Comparison of ENCODE assay signal across 14 mouse cellular contexts in genomic region chr15:82277591-82277990, GRCm38 (mm10). TPM values are rescaled to one million over a fixed set of nuclear protein-coding genes. Genes with fewer than 3 reads are reported as not detected.
DNase-seq lines count a peak whose midpoint lies in the region; ATAC-seq lines count a peak whose summit lies in the region.
"Had no signal": no experiment of that assay in that cellular context is flagged by ENCODE, and none has a peak within 500 bp of the region (broad histone marks: within the 10 kb centered on the region; RNA-seq: fewer than 3 reads in every experiment).

No protein-coding gene starts in this region.

- peaks cover 9% of the 10 kb centered on the region; the same call in 1 of the 2 replicates for H3K27me3 ChIP-seq in midbrain, embryonic 11.5 days (ENCODE audit: control insufficient read depth, insufficient read depth, low read length)

- 78% methylated on average over 5 of the region's 5 CpGs for WGBS in midbrain, embryonic 11.5 days

- no peak overlapping the region for H3K4me3 ChIP-seq in midbrain, embryonic 11.5 days (ENCODE audit: low read depth, low read length)
- H3K4me3 ChIP-seq: erythroblast, embryonic 14.5 days; heart, embryonic 13.5 days; limb, embryonic 12.5 days had no signal

- ATAC-seq in midbrain, embryonic 11.5 days (ENCODE audit: low FRiP score) = no peak
- ATAC-seq in erythroid progenitor cell, adult 5-6 weeks (replicated peaks; ENCODE audit: low FRiP score, poor library complexity, severe bottlenecking) = no peak

- no peak overlapping the region for H3K27ac ChIP-seq in midbrain, embryonic 11.5 days (ENCODE audit: low read depth, low read length)
- H3K27ac ChIP-seq: heart, embryonic 13.5 days; limb, embryonic 12.5 days had no signal

- H3K4me2 ChIP-seq in midbrain, embryonic 11.5 days = peak overlapping the region; percentile 21
- H3K4me2 ChIP-seq: heart, embryonic 13.5 days; limb, embryonic 12.5 days; lung, embryonic 14.5 days had no signal

- no peaks in the 10 kb centered on the region for H3K9me3 ChIP-seq in midbrain, embryonic 11.5 days (ENCODE audit: control insufficient read depth, low read length)
- H3K9me3 ChIP-seq: heart, embryonic 13.5 days; limb, embryonic 12.5 days had no signal

- peaks cover 21% of the 10 kb centered on the region for H3K4me1 ChIP-seq in midbrain, embryonic 11.5 days (ENCODE audit: control insufficient read depth, insufficient read depth, low read length)

- peaks cover 12% of the 10 kb centered on the region for H3K36me3 ChIP-seq in midbrain, embryonic 11.5 days (ENCODE audit: control insufficient read depth, insufficient read depth, low read length)
- H3K36me3 ChIP-seq: heart, embryonic 13.5 days had no signal

- DNase-seq in brain, adult 2 months (ENCODE audit: low read depth, low spot score) = peak; percentile 96
- DNase-seq in cerebellum, adult 11-12 months = peak; percentile 94
- peak; percentile 39 to 52 for DNase-seq in frontal cortex, postnatal 25 days (ENCODE audit: low spot score in 2 of 2)
- no peak for DNase-seq in midbrain, embryonic 11.5 days (ENCODE audit: low spot score, missing footprints)
- DNase-seq in gastrocnemius, postnatal 25 days = no peak
- no peak for DNase-seq in thymus, adult 18-20 months
- no peak for DNase-seq in thymus, postnatal 10 days (ENCODE audit: low spot score in 2 of 2)
- DNase-seq: kidney, adult 8-10 months; lung, embryonic 14.5 days; thymus, postnatal 36 days had no signal

- no peak overlapping the region for H3K9ac ChIP-seq in midbrain, embryonic 11.5 days (ENCODE audit: low read length)
- H3K9ac ChIP-seq: heart, embryonic 13.5 days; limb, embryonic 12.5 days; lung, embryonic 14.5 days had no signal

RNA-seq across cellular contexts. Expression of gene Sept3, which starts 2.9 kb away (rescaled TPM):
- 163 and 169 TPM in 2 replicates for polyA plus RNA-seq in midbrain, embryonic 11.5 days (2014; fragmentation: Nextera tagmentation; extraction: Ambion mirVana)
- under 1 TPM; 0.54 to 1.00 TPM for total RNA-seq in gastrocnemius, postnatal 25 days (2021)
- not detected in 2 replicates for total RNA-seq in erythroid progenitor cell, adult 5-6 weeks (2015; ENCODE audit: low replicate concordance)
- total RNA-seq in erythroid progenitor cell, adult 5-6 weeks (2017; ENCODE audit: low replicate concordance) = not detected in 2 replicates
- polyA plus RNA-seq: erythroblast, embryonic 14.5 days had no signal

RNA-seq across cellular contexts. Expression of gene Wbp2nl, which starts 21.2 kb away (rescaled TPM):
- 0.11 TPM in 1 of 2 replicates, not detected in the other for polyA plus RNA-seq in midbrain, embryonic 11.5 days (2014; fragmentation: Nextera tagmentation; extraction: Ambion mirVana)
- not detected for total RNA-seq in gastrocnemius, postnatal 25 days (2021)
- total RNA-seq in erythroid progenitor cell, adult 5-6 weeks (2015; ENCODE audit: low replicate concordance) = not detected in 2 replicates
- not detected in 2 replicates for total RNA-seq in erythroid progenitor cell, adult 5-6 weeks (2017; ENCODE audit: low replicate concordance)
- polyA plus RNA-seq: erythroblast, embryonic 14.5 days; limb, embryonic 12.5 days had no signal

RNA-seq across cellular contexts. Expression of gene 1500009C09Rik, which starts 25.4 kb away (rescaled TPM):
- 1.0 and 1.4 TPM in 2 replicates for polyA plus RNA-seq in midbrain, embryonic 11.5 days (2014; fragmentation: Nextera tagmentation; extraction: Ambion mirVana)
- not detected for total RNA-seq in gastrocnemius, postnatal 25 days (2021)
- not detected in 2 replicates for total RNA-seq in erythroid progenitor cell, adult 5-6 weeks (2015; ENCODE audit: low replicate concordance)
- total RNA-seq in erythroid progenitor cell, adult 5-6 weeks (2017; ENCODE audit: low replicate concordance) = not detected in 2 replicates
- polyA plus RNA-seq: erythroblast, embryonic 14.5 days; heart, embryonic 13.5 days; limb, embryonic 12.5 days; lung, embryonic 14.5 days had no signal

RNA-seq across cellular contexts. Expression of gene Cenpm, which starts 33.0 kb away (rescaled TPM):
- 79.2 and 89.1 TPM in 2 replicates for polyA plus RNA-seq in midbrain, embryonic 11.5 days (2014; fragmentation: Nextera tagmentation; extraction: Ambion mirVana)
- under 1 TPM in 1 of 2 experiments, not detected in 1; 0.75 TPM for total RNA-seq in gastrocnemius, postnatal 25 days (2021)
- total RNA-seq in erythroid progenitor cell, adult 5-6 weeks (2015; ENCODE audit: low replicate concordance) = 50.7 and 56.2 TPM in 2 replicates
- total RNA-seq in erythroid progenitor cell, adult 5-6 weeks (2017; ENCODE audit: low replicate concordance) = 11.6 and 36.7 TPM in 2 replicates

RNA-seq across cellular contexts. Expression of gene Tnfrsf13c, which starts 53.4 kb away (rescaled TPM):
- 0.07 and 0.17 TPM in 2 replicates for polyA plus RNA-seq in midbrain, embryonic 11.5 days (2014; fragmentation: Nextera tagmentation; extraction: Ambion mirVana)
- total RNA-seq in gastrocnemius, postnatal 25 days (2021) = not detected
- total RNA-seq in erythroid progenitor cell, adult 5-6 weeks (2015; ENCODE audit: low replicate concordance) = 13.4 and 15.5 TPM in 2 replicates
- total RNA-seq in erythroid progenitor cell, adult 5-6 weeks (2017; ENCODE audit: low replicate concordance) = 6.7 and 11.9 TPM in 2 replicates
- polyA plus RNA-seq: limb, embryonic 12.5 days; lung, embryonic 14.5 days had no signal

Comparison
In these comparisons a context has a peak if more than half of its experiments do, and no peak if none do; other contexts are left out.
1. DNase-seq: peak in brain, adult 2 months (single experiment), cerebellum, adult 11-12 months (single experiment) and frontal cortex, postnatal 25 days (2 of 2); none in midbrain, embryonic 11.5 days (single experiment), gastrocnemius, postnatal 25 days (single experiment), thymus, adult 18-20 months (0 of 2) and thymus, postnatal 10 days (0 of 2).